Mouse (Mus musculus) layer of hippocampus, adult 9-11 months (tissue): ENCODE results near the gene Gm20388.

ENCODE experiments used
- DNase-seq: peaks from one replicate; pipeline ENCODE4 v3.0.0; 2022

The Gm20388 gene

DNA sequence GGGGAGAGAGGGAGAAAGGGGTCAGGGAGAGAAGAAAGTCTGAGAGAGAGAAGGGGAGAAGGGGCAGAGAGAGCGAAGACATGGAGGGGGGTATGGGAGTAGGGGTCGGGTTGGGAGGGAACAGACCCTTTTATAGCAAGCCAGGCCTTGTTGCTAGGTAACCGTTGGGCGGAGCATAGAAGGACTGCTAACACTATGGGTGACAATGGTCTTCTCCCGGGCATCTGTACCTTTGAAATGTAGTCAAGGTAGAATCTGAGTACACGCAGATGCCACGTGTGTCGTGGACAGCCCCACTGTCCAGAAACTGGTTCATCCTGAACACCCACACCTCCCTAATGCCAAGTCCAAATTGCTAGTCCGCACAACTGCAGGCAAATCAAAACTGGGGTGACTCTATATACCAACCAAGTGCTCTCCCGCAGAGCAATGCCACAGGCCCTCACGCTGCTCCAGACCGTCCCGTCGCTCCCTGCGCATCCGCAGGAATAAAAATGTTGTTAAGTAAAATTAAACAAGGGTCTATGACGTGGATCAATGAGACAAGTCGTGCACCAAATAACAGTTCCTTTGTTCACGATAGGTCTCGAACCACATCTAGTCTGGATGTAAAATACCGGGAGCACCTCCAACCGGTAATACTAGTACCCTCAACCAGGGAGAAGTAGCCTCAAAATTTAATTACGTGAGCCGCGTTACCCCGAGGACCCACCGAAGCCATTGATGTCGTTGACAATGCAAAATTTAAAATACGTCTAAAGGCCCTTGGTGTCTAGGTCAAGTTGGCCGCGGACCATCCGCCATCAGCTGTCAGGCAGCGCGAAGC, 3566.5 kb downstream of the Gm20388 start:
- no peak for DNase-seq

DNA sequence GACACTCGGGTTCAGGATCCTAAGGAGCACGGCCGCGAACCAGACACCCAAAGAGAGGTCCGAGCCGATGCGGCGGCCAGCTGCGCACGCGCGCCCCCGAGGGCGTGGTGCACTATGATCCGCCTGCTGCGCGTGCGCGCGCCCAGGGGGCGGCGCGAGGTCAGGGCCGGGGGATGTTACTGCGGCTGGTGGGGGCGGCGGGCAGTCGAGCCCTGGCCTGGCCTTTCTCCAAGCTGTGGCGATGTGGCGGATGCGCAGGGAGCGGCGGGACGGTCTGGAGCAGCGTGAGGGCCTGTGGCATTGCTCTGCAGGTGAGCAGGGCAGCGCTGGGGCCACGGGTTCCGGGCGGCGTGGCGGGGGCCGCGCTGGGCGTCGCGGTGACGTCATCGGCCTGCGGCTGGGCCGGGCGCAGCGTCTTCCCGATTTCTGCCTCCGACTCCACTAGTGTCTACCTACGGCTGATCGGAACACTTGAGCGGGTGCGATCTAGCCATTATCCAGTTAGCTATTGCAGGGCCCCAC, 3567.2 kb downstream of the Gm20388 start, which contains the start of gene Afg3l1:
Afg3l1 (plus strand) TSS at position 167 of the 522 bp plus-strand sequence.
- peak; percentile 94 for DNase-seq

DNA sequence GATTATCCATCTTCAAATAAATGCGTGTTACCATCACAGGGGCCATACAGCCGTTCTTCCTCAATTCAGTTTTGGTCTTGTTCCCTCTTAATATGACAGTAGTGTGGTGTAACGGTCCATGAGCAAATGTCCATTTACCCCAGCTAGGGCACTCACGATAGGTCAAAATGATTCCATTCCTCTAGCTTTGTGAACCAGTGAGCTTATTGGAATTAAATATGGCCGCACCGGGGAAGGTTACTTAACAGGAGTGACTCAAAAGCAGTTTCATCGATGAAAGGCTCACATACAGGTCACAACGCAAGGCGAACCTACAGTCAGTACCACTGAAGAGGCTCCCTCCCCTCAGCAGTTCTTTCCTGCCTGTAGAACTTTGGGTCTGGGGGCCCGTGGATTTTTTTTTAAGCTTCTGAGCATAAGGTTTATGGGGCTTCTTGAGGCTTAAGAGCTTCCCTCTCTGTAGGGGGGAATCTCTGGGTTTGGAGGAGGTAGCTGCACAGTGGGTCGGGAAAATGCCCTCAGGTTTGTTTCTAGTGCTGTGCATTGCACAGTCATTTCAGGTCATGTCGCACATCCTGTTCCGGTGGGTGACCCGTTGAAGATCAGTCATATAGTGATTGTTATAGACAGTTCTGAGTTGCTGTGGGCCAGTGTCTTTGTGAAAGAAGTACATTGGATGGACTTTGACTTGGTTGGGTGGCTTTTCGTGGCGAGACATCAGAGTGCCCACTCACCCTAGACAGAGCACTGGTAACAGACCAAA, 3568.0 kb downstream of the Gm20388 start:
- DNase-seq = no peak

DNA sequence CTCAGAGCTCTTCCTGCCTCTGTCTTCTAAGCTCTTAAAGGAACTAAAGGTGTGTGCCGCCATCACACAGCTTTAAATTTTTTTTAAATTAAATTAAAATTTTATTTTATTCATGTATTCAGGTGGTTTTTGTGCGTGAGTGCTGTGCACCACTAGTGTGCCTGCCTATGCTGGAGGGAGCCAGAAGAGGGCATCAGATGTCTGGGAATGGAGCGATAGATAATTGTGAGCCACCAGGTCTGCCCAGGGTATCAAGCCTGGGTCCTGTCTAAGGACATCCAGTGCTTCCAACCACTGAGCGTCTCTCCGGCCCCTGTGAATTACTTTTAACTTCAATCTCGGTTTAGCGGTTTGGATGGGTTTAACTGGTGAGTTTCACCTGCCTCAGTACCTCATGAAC, 3572.0 kb downstream of the Gm20388 start:
- DNase-seq = no peak

DNA sequence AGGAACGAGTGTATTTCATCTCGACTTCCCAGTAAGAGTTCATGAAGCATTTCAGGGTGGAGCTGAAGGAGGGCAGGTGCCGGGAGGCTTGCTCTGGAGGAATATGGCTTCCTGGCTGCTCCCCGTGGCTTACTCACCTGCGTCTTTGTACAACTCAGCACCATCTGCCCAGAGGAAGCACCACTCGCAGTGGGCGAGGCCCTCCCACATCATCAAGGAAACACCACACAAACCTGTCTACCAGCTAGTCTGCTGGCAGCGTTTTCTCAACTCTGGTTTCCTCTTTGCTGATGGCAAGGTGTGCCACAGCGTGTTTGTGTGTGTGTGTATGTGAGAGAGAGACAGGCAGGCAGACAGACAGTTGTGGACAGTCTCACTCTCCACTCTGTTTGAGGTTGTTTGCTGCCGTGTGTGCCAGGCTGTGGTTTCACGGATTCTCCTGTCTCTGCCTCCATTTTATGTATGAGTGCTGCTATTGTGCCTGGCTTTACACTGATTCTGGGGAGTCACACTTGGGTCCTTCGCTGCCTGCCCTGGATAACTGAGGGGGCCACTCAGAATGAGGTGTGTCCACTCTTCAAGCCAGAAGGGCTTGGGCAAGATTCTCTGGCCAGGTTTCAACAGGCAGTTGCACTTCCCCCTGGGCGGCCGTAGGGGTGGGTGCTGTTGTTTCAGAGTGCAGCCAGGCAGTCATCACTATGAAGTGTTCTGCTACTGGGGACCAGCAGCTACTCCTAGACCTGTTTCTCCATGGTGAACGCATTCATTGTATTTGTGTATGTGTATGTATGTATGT, 3580.8 kb downstream of the Gm20388 start:
- no peak for DNase-seq

DNA sequence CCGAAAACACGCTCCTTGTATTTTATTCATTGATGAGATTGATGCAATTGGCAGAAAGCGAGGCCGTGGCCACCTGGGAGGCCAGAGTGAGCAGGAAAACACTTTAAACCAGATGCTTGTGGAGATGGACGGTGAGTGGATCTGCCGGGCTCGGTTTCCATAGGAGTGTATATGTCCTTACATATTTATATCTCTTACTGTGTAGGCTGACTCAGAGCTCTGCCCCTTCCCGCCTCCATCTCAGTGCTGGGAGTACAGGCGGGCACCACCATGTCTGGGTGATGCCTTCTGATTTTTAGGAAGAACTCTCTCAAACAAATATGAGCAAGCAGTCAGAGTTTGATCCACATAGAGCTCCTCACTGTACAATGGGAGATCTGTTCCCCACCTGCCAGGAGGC, 3582.3 kb downstream of the Gm20388 start:
- DNase-seq = no peak

DNA sequence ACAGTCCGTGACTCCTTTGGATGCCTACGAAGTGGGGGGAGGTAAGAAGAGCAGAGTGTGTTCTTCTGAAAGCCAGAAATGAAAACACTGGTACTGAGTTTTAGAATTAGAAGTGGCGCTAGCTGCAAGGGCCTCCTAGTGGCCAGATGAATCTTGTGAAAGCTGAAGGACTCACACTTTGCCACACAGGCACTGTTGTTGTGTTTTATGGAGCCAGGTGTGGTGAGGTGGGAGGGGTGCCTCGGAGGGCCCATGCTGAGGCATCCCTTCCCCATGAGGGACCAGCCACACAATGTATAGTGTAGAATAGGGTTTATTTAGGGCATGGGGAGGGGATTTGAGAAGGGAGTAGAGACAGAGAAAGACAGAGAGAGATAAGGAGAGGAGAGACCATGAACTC, 3587.1 kb downstream of the Gm20388 start:
- DNase-seq = no peak

DNA sequence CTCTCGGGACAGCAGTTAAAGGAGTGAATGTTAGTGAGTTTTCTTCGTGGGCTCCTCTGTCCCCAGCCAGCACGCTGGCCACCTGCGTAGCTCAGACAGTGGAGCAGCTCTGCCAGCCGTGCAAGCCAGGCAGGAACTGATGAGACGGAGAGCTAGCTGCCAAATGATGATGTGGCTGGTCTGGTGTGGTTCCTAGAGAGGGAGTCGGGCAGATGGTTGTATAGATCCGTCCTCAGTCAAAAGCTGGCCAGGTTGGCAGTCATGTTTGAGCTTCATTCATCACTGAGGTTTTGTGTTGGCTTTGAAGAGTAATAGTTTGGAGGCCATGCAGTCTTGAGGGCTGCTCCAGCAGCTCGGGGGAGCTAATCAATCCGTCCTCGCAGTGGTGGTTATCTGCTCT, 3588.3 kb downstream of the Gm20388 start:
- DNase-seq = peak; percentile 75

DNA sequence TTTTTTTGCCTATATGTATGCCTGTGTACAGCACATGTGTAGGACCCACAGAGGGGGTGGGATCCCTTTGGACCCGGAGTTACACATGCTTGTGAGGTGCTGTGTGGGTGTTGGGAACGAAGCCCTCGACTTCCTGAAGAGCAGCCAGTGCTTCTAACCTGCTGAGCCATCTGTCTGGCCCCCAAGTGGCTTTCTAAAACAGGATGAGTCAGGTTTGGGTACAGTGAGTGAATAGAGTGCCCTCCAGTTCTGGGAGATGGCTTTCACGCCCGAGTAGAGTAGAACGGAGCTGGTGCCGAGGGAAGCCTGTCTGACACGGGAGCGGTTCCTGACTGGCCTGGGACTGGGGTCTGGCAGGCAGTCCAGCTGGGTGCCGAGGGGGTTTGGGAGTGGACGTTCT, 3588.9 kb downstream of the Gm20388 start:
- DNase-seq = no peak

DNA sequence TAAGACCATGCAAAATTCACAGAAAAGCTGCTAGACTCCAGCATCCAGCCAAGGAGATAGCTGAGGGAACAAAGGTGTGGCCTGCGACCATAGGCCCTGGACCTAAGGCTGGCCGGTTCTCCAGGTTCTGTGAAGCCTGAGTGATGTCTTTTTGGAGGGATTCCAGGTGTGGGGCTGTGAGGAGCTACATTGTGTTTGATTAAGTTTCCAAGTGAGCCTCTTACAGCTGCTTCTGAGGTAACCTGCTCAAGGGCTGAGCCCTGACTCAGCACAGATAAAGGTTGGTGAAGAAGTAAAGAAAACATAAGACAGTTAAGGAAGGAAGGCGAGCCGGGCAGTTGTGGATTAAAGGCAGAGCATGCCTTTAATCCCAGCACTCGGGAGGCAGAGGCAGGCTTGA, 3591.6 kb downstream of the Gm20388 start:
- DNase-seq = no peak

DNA sequence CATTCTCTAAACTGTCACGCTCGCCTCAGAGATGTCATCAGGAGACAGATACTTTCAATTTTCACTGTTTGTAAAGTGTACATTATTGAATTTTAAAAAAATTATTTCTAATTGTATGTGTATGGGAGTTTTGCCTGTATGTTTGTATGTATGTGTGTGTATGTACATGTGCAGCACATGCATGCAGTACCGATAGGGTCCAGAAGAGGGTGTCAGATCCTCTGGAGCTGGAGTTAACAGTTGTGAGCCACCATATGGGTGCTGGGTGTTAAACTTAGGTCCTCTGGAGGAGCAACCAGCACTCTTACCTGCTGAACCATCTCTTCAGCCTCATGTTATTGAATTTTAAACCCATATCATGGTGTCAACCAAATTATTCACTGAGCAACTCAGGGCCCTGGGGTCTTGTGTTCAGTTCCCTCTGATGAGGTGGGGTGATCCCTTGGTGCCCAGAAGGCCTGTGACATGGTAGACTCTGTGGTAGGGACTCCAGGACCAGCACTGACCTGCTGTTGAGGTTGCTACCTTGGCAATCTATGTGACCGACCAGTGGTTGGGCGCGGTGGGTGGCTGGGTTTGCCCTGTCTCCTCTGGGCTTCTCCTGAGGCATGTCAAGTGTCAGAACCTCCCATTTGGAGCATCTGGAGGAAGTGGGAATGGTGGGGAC, 3593.3 kb downstream of the Gm20388 start:
- no peak for DNase-seq

DNA sequence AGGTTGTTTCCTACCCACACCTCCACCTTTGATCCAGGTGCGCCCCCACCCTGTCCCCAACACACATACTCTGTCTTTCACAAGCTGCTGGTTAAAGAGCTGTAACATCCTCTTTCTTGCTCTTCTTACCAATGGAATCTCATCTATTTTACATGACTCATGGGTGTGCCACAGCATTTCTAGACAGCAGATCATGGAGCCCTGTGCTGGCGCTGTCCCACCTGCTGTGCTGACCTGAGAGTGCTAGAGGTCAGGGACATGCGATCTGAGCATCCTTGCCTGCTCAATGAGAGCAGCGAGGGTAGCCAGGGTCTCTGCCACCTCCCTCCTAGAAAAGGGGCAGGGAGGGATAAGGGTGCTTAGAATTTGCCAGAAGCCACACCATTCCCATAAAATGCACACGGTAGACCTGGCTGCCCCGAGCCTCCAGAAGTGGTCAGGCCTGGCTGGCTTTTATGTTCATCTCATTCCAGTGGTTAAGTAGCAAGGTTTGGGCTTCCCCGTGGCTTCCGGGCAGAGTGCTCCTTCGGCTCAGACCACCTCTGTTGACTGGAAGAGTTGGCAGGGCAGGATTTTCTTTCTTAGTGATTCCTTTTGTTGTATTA, 3594.1 kb downstream of the Gm20388 start:
- no peak for DNase-seq

DNA sequence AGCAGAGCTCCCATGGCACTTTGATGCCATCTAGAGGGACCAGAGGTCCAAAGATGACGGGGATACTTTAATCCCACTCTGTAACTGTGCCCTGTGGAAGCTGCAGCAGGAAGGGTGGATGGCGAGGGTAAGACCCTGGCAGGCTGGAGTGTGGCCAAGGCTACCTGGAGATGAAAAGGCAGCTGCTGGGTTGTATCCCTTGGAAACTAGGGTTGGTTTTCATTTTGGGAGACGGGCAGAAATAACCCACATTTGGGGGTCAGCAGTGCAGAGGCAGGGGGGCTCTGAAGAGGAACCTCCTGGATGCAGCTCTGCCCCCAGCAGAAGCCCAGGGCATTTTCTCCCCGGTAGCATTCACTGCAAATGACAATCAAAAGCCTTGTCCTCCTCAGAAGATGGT, 3594.6 kb downstream of the Gm20388 start:
- no peak for DNase-seq

DNA sequence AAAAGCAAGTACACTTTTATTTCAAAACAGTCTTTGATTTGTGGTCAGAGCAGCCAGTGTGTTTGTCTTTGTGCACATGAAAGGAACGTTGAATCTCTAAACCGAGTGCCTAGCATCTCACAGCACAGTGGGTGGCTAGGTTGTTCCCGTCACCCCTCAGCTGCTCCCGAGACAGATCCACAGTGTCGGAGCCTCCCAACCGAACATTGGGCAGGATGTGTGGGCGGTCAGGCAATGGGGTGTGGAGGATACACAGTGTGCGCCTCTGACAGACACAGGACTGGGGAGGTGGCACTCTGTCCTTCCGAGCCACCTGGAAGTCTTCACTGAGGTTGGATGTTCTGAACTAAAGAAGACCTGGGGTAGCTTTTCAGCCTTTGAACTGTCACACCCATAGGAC, 3595.1 kb downstream of the Gm20388 start:
- no peak for DNase-seq

DNA sequence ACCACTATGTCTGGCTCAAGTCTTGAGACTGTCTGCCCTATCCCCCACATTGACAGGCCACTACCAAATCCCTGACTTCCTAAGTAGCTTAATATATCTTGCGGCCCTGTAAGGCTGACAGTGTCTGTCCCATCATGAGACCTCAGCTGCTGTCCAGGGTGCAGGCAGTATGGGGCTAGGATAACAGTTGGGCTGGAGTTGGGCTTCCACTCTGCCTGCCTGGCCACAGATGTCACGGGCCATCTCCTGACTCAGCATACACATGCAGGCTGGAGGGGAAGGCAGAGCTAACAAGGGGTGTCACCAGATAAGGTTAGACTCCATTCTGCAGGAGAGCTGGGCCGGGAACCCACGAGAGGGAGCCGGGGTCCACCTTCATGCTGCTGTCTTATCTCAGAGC, 3596.5 kb downstream of the Gm20388 start:
- DNase-seq = no peak

DNA sequence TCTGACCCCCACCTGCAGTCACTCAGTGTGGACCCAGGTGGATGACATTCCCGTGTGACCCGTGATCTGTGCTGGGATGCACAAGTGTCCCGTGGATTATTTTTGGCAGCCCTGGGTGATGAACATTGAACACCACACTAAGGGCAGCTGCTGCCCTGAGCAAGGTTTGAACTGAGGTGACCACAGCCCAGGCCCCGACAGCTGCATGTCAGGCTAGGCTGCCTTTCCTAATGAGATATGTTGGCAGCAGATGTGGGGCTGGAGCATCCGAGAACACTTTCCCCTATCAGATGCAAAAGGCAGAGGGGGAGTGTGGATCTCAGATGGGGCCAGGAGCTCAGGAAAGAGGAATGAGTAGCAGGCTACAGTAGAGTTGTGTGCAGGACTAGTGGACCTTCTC, 3600.2 kb downstream of the Gm20388 start:
- no peak for DNase-seq

DNA sequence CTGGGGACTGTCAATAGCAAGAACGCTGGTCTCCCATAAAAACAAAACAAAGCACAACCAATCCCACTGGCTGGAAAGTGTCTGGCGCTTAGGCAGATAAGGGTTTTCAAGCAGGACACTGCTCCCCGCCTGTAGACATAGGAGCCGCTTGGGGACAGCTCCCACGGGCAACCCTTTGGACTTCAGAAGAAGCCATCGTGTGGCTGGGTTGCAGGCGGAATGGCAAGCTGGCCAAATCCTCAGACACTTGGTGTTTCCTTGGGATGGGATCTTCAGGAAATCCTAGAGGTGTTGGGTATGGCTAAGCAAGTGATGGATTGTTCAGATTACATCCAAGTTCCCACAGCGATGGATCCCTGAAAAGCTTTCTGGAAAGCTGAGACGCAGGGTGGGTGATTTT, 3603.5 kb downstream of the Gm20388 start:
- no peak for DNase-seq

DNA sequence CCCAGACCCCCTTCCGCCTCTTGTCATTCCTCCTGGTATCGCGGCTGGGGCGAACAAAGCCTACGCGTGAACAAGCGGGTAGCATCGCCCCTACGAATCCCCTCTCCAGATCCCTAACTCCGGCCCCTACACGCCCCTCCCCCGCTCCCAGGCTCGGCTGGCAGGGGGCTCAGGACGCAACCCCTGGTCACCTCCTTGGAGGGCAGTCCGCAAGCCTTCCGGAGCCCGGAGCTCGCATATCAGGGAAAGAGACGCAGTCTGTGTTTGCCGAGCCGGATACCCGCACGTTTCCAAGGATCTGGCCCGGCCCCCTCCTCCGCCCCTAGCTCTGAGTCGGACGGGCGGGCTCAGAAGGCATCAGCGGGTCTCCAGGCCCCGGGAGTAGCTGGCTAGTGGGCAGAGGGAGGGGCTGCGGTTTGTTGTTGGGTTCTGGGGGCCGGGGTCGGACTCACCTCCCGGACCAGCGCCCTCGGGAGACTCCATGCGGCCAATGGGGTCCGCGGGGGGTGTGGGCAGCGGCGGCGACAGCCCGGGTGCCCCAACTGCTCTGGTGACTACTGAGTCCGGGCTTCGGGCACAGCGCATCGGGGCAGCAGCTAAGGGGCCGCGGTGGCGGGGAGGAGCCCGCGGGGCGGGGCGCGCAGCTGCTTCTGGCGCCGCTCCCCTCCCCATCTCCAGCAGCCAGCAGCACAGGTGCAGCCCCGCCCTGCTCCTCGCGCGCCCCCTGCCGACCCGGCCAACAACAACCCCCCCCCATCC, 3604.3 kb downstream of the Gm20388 start, which contains the start of gene Dbndd1:
Dbndd1 (minus strand) TSS at position 683 of the 759 bp plus-strand sequence.
- DNase-seq = peak; percentile 37

DNA sequence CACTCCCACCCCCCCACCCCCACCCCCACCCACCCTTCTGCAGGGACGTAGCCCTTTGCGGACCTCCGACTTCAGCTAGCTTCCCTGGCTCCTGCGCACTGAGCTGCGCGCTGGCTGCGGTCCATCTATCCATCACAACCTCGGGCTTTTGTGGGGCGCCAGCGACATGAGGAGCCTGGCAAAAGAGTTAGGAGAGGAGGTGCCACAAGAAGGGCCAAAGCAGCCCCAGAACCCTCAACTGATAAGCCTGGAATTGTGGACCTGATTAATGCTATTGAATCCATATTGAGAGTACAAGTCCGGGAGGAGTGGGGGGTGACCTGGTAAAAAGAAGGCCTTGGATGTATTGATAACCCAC, 3604.9 kb downstream of the Gm20388 start:
- DNase-seq = no peak

DNA sequence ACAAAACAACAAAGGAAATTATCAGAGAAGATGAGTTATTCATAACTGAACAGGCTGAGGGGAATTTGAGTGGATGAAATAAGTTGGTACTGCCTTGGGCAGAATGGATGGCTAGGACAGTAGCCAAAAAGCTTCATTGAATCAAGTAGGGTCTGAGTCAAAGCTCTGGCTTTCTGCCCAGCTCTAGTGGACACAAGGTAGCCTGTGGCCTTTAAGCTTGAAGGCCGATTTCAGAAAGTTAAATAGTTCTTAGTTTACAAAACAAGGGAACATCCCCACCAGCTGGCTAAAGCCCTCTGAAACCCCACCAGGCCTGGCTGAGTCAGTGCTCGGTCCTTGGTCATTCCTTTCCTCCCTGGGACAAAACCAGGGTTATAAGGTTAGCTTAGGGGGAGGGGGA, 3606.0 kb downstream of the Gm20388 start:
- DNase-seq = no peak

DNA sequence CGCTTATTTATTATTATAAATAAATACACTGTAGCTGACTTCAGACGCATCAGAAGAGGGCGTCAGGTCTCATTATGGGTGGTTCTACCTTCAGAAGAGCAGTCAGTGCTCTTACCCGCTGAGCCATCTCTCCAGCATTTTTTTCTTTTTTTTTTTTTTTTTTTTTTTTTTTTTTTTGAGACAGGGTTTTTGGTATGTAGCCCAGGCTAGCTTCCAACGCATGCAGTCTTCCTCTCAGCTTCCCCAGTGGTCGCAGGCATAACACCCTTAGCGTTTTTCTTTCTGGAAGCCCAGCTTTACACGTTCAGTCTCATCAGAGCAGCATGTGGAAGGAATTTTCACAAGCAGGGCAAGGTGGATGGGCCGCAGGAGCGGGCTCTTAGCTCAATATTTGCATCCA, 3607.5 kb downstream of the Gm20388 start:
- no peak for DNase-seq
